Mouse (Mus musculus): ENCODE measurements at regions not wholly inside any gene's neighbourhood (a gene's known extent, or its start where the extent isn't known, plus 50 kb on each side); places are given as distances from the start of the nearest gene placed in this dataset.
"Not testable (repeated sequence)": the region's sequence is repeated elsewhere in the genome, so short reads cannot be mapped to it uniquely, and the experiment has no call there.

DNA sequence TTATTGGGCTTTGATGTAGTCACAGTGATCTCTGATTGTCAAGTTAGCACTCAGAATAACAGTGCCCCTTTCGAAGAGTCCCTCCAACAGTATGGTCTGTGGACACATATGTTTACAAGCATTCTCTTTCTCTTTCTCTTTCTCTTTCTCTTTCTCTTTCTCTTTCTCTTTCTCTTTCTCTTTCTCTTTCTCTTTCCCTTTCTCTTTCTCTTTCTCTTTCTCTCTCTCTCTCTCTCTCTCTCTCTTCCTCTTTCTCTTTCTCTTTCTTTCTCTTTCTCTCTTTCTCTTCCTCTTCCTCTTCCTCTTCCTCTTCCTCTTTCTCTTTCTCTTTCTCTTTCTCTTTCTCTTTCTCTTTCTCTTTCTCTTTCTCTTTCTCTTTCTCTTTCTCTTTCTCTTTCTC is 81.0 kb upstream of the Slitrk1 start:
- not testable (repeated sequence) for TF ChIP-seq POLR2A (IDR thresholded peaks at IDR 0.05; ENCODE audit: insufficient read length, low read depth); MAX (IDR thresholded peaks at IDR 0.05; ENCODE audit: low read depth); REST (IDR thresholded peaks at IDR 0.05; ENCODE audit: insufficient read depth, insufficient read length); USF1 (IDR thresholded peaks at IDR 0.05; ENCODE audit: low read depth); E2F4 (IDR thresholded peaks at IDR 0.05; ENCODE audit: insufficient read depth)

Data from myocyte (in vitro differentiated cells).